In the genomic region with DNA sequence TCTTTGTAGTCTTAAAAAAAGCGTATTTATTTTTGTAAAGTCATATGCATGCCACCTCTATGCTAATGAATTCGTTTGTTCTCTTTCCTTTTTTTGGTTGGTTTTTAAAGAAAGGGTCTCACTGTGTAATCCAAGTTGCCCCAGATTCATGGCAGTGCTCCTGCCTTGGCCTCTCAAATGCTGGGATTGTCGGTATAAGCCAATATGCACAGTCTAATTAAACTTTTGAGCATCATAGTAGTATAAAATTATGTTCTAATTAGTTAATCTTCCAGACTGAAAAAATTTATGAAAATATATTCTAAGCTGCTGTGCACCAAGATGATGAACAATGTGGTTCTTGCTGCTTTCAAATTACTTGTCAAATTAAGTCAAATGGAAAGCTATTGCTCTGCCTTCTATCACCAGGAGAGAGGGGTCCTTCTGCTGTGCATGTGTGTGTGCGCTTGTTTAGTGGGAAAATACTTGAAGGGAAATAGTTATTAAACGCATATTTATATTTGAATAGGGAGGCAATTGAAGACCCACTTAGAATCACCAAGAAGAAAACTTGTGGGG, we compare ENCODE assay signal across 7 mouse cellular contexts. TPM values are rescaled to one million over a fixed set of nuclear protein-coding genes. Genes with fewer than 3 reads are reported as not detected.
DNase-seq lines count a peak whose midpoint lies in the region; ATAC-seq lines count a peak whose summit lies in the region.

No protein-coding gene starts in this region.

- DNase-seq in liver, embryonic 11.5 days (ENCODE audit: low spot score) = no peak
- no peak for DNase-seq in liver
- DNase-seq in forebrain, embryonic 14.5 days (ENCODE audit: low spot score) = peak; percentile 52
- peak; percentile 36 for DNase-seq in retina, postnatal 1 day
- DNase-seq in gastrocnemius, postnatal 10 days = no peak
- no peak for DNase-seq in cerebellum, adult 18-20 months

- no peak for ATAC-seq in liver, embryonic 11.5 days (replicated peaks; ENCODE audit: low FRiP score)
- ATAC-seq in forebrain, embryonic 14.5 days = peak; percentile 60; the same call in 1 of the 2 replicates
- ATAC-seq in limb, embryonic 15.5 days (ENCODE audit: insufficient number of reproducible peaks, low FRiP score, low TSS enrichment, low read depth) = no peak

- H3K4me3 ChIP-seq in liver, embryonic 11.5 days (ENCODE audit: low read depth, low read length) = no peak overlapping the region; the same call in 1 of the 2 replicates
- H3K4me3 ChIP-seq in forebrain, embryonic 14.5 days (ENCODE audit: low read depth, low read length) = no peak overlapping the region
- peak overlapping the region; percentile 33 for H3K4me3 ChIP-seq in limb, embryonic 15.5 days

- no peaks in the 10 kb centered on the region for H3K9me3 ChIP-seq in liver, embryonic 11.5 days (ENCODE audit: control insufficient read depth, low read length)
- H3K9me3 ChIP-seq in forebrain, embryonic 14.5 days (replicated peaks; ENCODE audit: control insufficient read depth, low read length) = no peaks in the 10 kb centered on the region
- H3K9me3 ChIP-seq in limb, embryonic 15.5 days = no peaks in the 10 kb centered on the region

- H3K36me3 ChIP-seq in liver, embryonic 11.5 days (ENCODE audit: control insufficient read depth, insufficient read depth, low read length) = no peaks in the 10 kb centered on the region
- H3K36me3 ChIP-seq in forebrain, embryonic 14.5 days (ENCODE audit: control insufficient read depth, insufficient read depth, low read length) = no peaks in the 10 kb centered on the region
- H3K36me3 ChIP-seq in limb, embryonic 15.5 days = no peaks in the 10 kb centered on the region

- H3K4me2 ChIP-seq in liver, embryonic 11.5 days = peak overlapping the region; percentile 55
- peak overlapping the region; percentile 33; the same call in 1 of the 2 replicates for H3K4me2 ChIP-seq in forebrain, embryonic 14.5 days (ENCODE audit: low read length)
- H3K4me2 ChIP-seq in limb, embryonic 15.5 days = peak overlapping the region; percentile 45; the same call in 1 of the 2 replicates

- no peak overlapping the region for H3K27ac ChIP-seq in liver, embryonic 11.5 days (ENCODE audit: low read depth, low read length)
- H3K27ac ChIP-seq in forebrain, embryonic 14.5 days (ENCODE audit: low read depth, low read length) = no peak overlapping the region
- no peak overlapping the region for H3K27ac ChIP-seq in limb, embryonic 15.5 days

- peaks cover 19% of the 10 kb centered on the region for H3K27me3 ChIP-seq in liver, embryonic 11.5 days (replicated peaks; ENCODE audit: control insufficient read depth, insufficient read depth, low read length)
- no peaks in the 10 kb centered on the region for H3K27me3 ChIP-seq in forebrain, embryonic 14.5 days (replicated peaks; ENCODE audit: control insufficient read depth, insufficient read depth, low read length)
- 0 out of 2 replicates have a peak, but pooled peaks cover 5% of the 10 kb centered on the region for H3K27me3 ChIP-seq in limb, embryonic 15.5 days

- H3K4me1 ChIP-seq in liver, embryonic 11.5 days (replicated peaks; ENCODE audit: control insufficient read depth, insufficient read depth, low read length) = no peaks in the 10 kb centered on the region
- H3K4me1 ChIP-seq in forebrain, embryonic 14.5 days (ENCODE audit: control insufficient read depth, insufficient read depth, low read length) = peaks cover 2% of the 10 kb centered on the region; the same call in 1 of the 2 replicates
- H3K4me1 ChIP-seq in limb, embryonic 15.5 days = 0 out of 2 replicates have a peak, but pooled peaks cover 7% of the 10 kb centered on the region

- no peak overlapping the region for H3K9ac ChIP-seq in liver, embryonic 11.5 days (ENCODE audit: low read depth, low read length)
- H3K9ac ChIP-seq in forebrain, embryonic 14.5 days (ENCODE audit: low read length) = no peak overlapping the region
- H3K9ac ChIP-seq in limb, embryonic 15.5 days = no peak overlapping the region

- 38% methylated on average over 5 of the region's 5 CpGs for WGBS in liver, embryonic 11.5 days
- 30% methylated on average over 5 of the region's 5 CpGs for WGBS in forebrain, embryonic 14.5 days
- whole genome bisulfite sequencing in limb, embryonic 15.5 days = 35% methylated on average over 5 of the region's 5 CpGs

RNA-seq across cellular contexts. Expression of a gene that starts 2.4 kb away (rescaled TPM):
- polyA plus RNA-seq in liver, embryonic 11.5 days (2014; fragmentation: Nextera tagmentation; extraction: Ambion mirVana) = not detected in 2 replicates
- polyA plus RNA-seq in forebrain, embryonic 14.5 days (2014; fragmentation: Nextera tagmentation; extraction: Ambion mirVana) = not detected in 2 replicates
- 2.4 and 3.0 TPM in 2 replicates for polyA plus RNA-seq in limb, embryonic 15.5 days (2015; fragmentation: Nextera tagmentation; extraction: Ambion mirVana)
- 10 to 100 TPM; 13.7 to 15.3 TPM for total RNA-seq in gastrocnemius, postnatal 10 days (2021)

RNA-seq across cellular contexts. Expression of a gene that starts 13.3 kb away (rescaled TPM):
- 30.9 and 33.7 TPM in 2 replicates for polyA plus RNA-seq in liver, embryonic 11.5 days (2014; fragmentation: Nextera tagmentation; extraction: Ambion mirVana)
- polyA plus RNA-seq in forebrain, embryonic 14.5 days (2014; fragmentation: Nextera tagmentation; extraction: Ambion mirVana) = 24.2 and 26.9 TPM in 2 replicates
- polyA plus RNA-seq in limb, embryonic 15.5 days (2015; fragmentation: Nextera tagmentation; extraction: Ambion mirVana) = 54.5 and 56.7 TPM in 2 replicates
- total RNA-seq in gastrocnemius, postnatal 10 days (2021) = 10 to 100 TPM; 20.6 to 24.4 TPM

Comparison
In these comparisons a context has a peak if more than half of its experiments do, and no peak if none do; other contexts are left out.
1. DNase-seq: peak in forebrain, embryonic 14.5 days (single experiment) and retina, postnatal 1 day (single experiment); none in liver, embryonic 11.5 days (single experiment), liver (single experiment), gastrocnemius, postnatal 10 days (single experiment) and cerebellum, adult 18-20 months (0 of 2).
2. Peak in every context shown above with its lines, with median percentiles within 50 percentile points of each other: H3K4me2 ChIP-seq.